Mouse (Mus musculus) intestine, embryonic 16.5 days (tissue): Measurements from ENCODE around the gene Olfr1016. TPM values are rescaled to one million over a fixed set of nuclear protein-coding genes. Genes with fewer than 3 reads are reported as not detected.

Experiments
- ATAC-seq: fragments of 200-750 bp; cut with Nextera tagmentation; 2 replicates; pipeline ENCODE4 v1.8.0; 2017; ENCODE audit warnings: moderate TSS enrichment, moderate library complexity
- H3K27ac ChIP-seq: fragments of 300-500 bp; sonication (generic); 2 replicates; pipeline ENCODE4 v1.5.1; 2014; ENCODE audit warnings: mild to moderate bottlenecking, low read length
- H3K27me3 ChIP-seq: fragments of 300-500 bp; sonication (generic); replicated peaks from 2 replicates; pipeline ENCODE4 v1.6.1; 2014; ENCODE audit warnings: low read length, control low read depth, mixed read lengths; ENCODE audit not compliant: control insufficient read depth, insufficient read depth
- H3K36me3 ChIP-seq: fragments of 300-500 bp; sonication (generic); 2 replicates; pipeline ENCODE4 v1.6.1; 2014; ENCODE audit warnings: low read length, control low read depth; ENCODE audit not compliant: control insufficient read depth, insufficient read depth
- H3K4me1 ChIP-seq: fragments of 300-500 bp; sonication (generic); 2 replicates; pipeline ENCODE4 v1.6.1; 2014; ENCODE audit warnings: low read length, control low read depth, mixed read lengths; ENCODE audit not compliant: control insufficient read depth, insufficient read depth
- H3K4me2 ChIP-seq: fragments of 300-500 bp; sonication (generic); 2 replicates; pipeline ENCODE4 v1.6.1; 2014; ENCODE audit warnings: low read depth, low read length, control low read depth
- H3K4me3 ChIP-seq: fragments of 300-500 bp; sonication (generic); 2 replicates; pipeline ENCODE4 v1.5.1; 2014; ENCODE audit warnings: mild to moderate bottlenecking, low read length
- H3K9ac ChIP-seq: fragments of 300-500 bp; sonication (generic); 2 replicates; pipeline ENCODE4 v1.6.1; 2014; ENCODE audit warnings: low read depth, low read length
- H3K9me3 ChIP-seq: fragments of 300-500 bp; sonication (generic); 2 replicates; pipeline ENCODE4 v1.6.1; 2016; ENCODE audit warnings: low read length, control low read depth; ENCODE audit not compliant: control insufficient read depth
- WGBS: fragments of 180-500 bp; shearing (Covaris S2); extraction: QIAGEN DNeasy Blood & Tissue Kit; methylation state at CpG from one replicate; pipeline ENCODE4 v1.1.7; 2014; 5-methylcytosine and 5-hydroxymethylcytosine counted together
- polyA plus RNA-seq: library from polyadenylated mRNA; unstranded; fragments of >200 nt; fragmentation: Nextera tagmentation; extraction: Ambion mirVana; gene quantifications from 2 replicates; pipeline ENCODE4 v1.2.1, GENCODE M21; 2015

Olfr1016 gene
- not detected in 2 replicates for polyA plus RNA-seq

GRCm38 (mm10) chr2:85802444-85802843 lies at the start of gene Olfr1016:
Gene Olfr1016, minus strand, starts transcription at chr2:85802544.
- no peaks in the 10 kb centered on the region for H3K36me3 ChIP-seq
- H3K9ac ChIP-seq = no peak within 1 kb of the TSS
- no peaks in the 10 kb centered on the region for H3K4me1 ChIP-seq
- H3K27me3 ChIP-seq = no peaks in the 10 kb centered on the region
- H3K27ac ChIP-seq = no peak within 1 kb of the TSS
- no peak within 1 kb of the TSS for H3K4me3 ChIP-seq
- ATAC-seq = no peak
- WGBS = 92% methylated on average over 2 of the region's 2 CpGs
- H3K9me3 ChIP-seq = no peaks in the 10 kb centered on the region
- no peak within 1 kb of the TSS for H3K4me2 ChIP-seq

GRCm38 (mm10) chr2:85846730-85847129 lies 44.4 kb upstream of the Olfr1016 start, which contains the start of gene Olfr1020:
Gene Olfr1020, plus strand, starts transcription at chr2:85847030.
- no peaks in the 10 kb centered on the region for H3K36me3 ChIP-seq
- no peak within 1 kb of the TSS for H3K27ac ChIP-seq
- H3K9me3 ChIP-seq = no peaks in the 10 kb centered on the region
- no peak within 1 kb of the TSS for H3K4me3 ChIP-seq
- ATAC-seq = no peak
- WGBS = 79% methylated on average over 1 of the region's 1 CpGs
- no peaks in the 10 kb centered on the region for H3K4me1 ChIP-seq
- H3K27me3 ChIP-seq = no peaks in the 10 kb centered on the region
- no peak within 1 kb of the TSS for H3K9ac ChIP-seq
- H3K4me2 ChIP-seq = no peak within 1 kb of the TSS

GRCm38 (mm10) chr2:85845383-85845782 lies 43.0 kb upstream of the Olfr1016 start, which contains the start of gene Olfr1019:
Gene Olfr1019, minus strand, starts transcription at chr2:85845483.
- ATAC-seq = no peak
- Histone ChIP-seq H3K36me3 (no peaks in the 10 kb centered on the region), H3K4me1 (no peaks in the 10 kb centered on the region), H3K9ac (no peak within 1 kb of the TSS), H3K27ac (no peak within 1 kb of the TSS), H3K4me3 (no peak within 1 kb of the TSS), H3K27me3 (no peaks in the 10 kb centered on the region), H3K9me3 (no peaks in the 10 kb centered on the region), H3K4me2 (no peak within 1 kb of the TSS)

GRCm38 (mm10) chr2:85818179-85818578 lies 15.8 kb upstream of the Olfr1016 start, which contains the start of gene Olfr1018:
Gene Olfr1018, plus strand, starts transcription at chr2:85818479.
- no peak for ATAC-seq
- Histone ChIP-seq H3K4me2 (no peak within 1 kb of the TSS), H3K9ac (no peak within 1 kb of the TSS), H3K9me3 (no peaks in the 10 kb centered on the region), H3K4me3 (no peak within 1 kb of the TSS), H3K36me3 (no peaks in the 10 kb centered on the region), H3K4me1 (no peaks in the 10 kb centered on the region), H3K27ac (no peak within 1 kb of the TSS), H3K27me3 (no peaks in the 10 kb centered on the region)

GRCm38 (mm10) chr2:85804501-85804900 lies 2.2 kb upstream of the Olfr1016 start:
- H3K9ac ChIP-seq = no peak overlapping the region
- no peaks in the 10 kb centered on the region for H3K4me1 ChIP-seq
- no peak overlapping the region for H3K4me2 ChIP-seq
- H3K36me3 ChIP-seq = no peaks in the 10 kb centered on the region
- no peak for ATAC-seq
- 85% methylated on average over 4 of the region's 4 CpGs for WGBS
- no peak overlapping the region for H3K27ac ChIP-seq
- no peak overlapping the region for H3K4me3 ChIP-seq
- H3K27me3 ChIP-seq = no peaks in the 10 kb centered on the region
- no peaks in the 10 kb centered on the region for H3K9me3 ChIP-seq

GRCm38 (mm10) chr2:85792331-85792730 lies 10.0 kb downstream of the Olfr1016 start:
- no peak for ATAC-seq
- no peaks in the 10 kb centered on the region for H3K9me3 ChIP-seq
- no peaks in the 10 kb centered on the region for H3K27me3 ChIP-seq
- WGBS = 53% methylated on average over 2 of the region's 2 CpGs
- no peak overlapping the region for H3K4me3 ChIP-seq
- no peak overlapping the region for H3K9ac ChIP-seq
- no peaks in the 10 kb centered on the region for H3K36me3 ChIP-seq
- H3K27ac ChIP-seq = no peak overlapping the region
- H3K4me2 ChIP-seq = no peak overlapping the region
- H3K4me1 ChIP-seq = no peaks in the 10 kb centered on the region

- Histone ChIP-seq H3K27ac (no peak within 1 kb of the TSS), H3K4me3 (no peak within 1 kb of the TSS), H3K9me3 (no peaks in the 10 kb centered on the region), H3K27me3 (no peaks in the 10 kb centered on the region), H3K4me1 (no peaks in the 10 kb centered on the region), H3K9ac (no peak within 1 kb of the TSS), H3K36me3 (no peaks in the 10 kb centered on the region), H3K4me2 (no peak within 1 kb of the TSS)
- ATAC-seq = no peak
Measured at GRCm38 (mm10) chr2:85781717-85782116, 20.6 kb downstream of the Olfr1016 start, which contains the start of gene Olfr1015. Gene Olfr1015, plus strand, starts transcription at chr2:85782017.

- H3K4me1 ChIP-seq = no peaks in the 10 kb centered on the region
- no peaks in the 10 kb centered on the region for H3K36me3 ChIP-seq
- no peak within 1 kb of the TSS for H3K9ac ChIP-seq
- no peak within 1 kb of the TSS for H3K27ac ChIP-seq
- H3K4me3 ChIP-seq = no peak within 1 kb of the TSS
- H3K27me3 ChIP-seq = no peaks in the 10 kb centered on the region
- no peak within 1 kb of the TSS for H3K4me2 ChIP-seq
- ATAC-seq = no peak
- no peaks in the 10 kb centered on the region for H3K9me3 ChIP-seq
Measured at GRCm38 (mm10) chr2:85772413-85772812, 29.9 kb downstream of the Olfr1016 start, which contains the start of gene Olfr1014. Gene Olfr1014, plus strand, starts transcription at chr2:85772713.

GRCm38 (mm10) chr2:85766798-85767197 lies 35.5 kb downstream of the Olfr1016 start, which contains the start of gene Olfr1013:
Gene Olfr1013, plus strand, starts transcription at chr2:85767098.
- no peak within 1 kb of the TSS for H3K9ac ChIP-seq
- H3K27me3 ChIP-seq = no peaks in the 10 kb centered on the region
- H3K4me3 ChIP-seq = no peak within 1 kb of the TSS
- no peaks in the 10 kb centered on the region for H3K4me1 ChIP-seq
- H3K9me3 ChIP-seq = no peaks in the 10 kb centered on the region
- no peaks in the 10 kb centered on the region for H3K36me3 ChIP-seq
- no peak within 1 kb of the TSS for H3K4me2 ChIP-seq
- H3K27ac ChIP-seq = no peak within 1 kb of the TSS
- no peak for ATAC-seq

- H3K9me3 ChIP-seq = no peaks in the 10 kb centered on the region
- H3K9ac ChIP-seq = no peak within 1 kb of the TSS
- no peaks in the 10 kb centered on the region for H3K4me1 ChIP-seq
- WGBS = 69% methylated on average over 1 of the region's 1 CpGs
- no peak within 1 kb of the TSS for H3K4me2 ChIP-seq
- H3K36me3 ChIP-seq = no peaks in the 10 kb centered on the region
- no peak within 1 kb of the TSS for H3K27ac ChIP-seq
- H3K4me3 ChIP-seq = no peak within 1 kb of the TSS
- no peak for ATAC-seq
- no peaks in the 10 kb centered on the region for H3K27me3 ChIP-seq
Measured at GRCm38 (mm10) chr2:85762666-85763065, 39.7 kb downstream of the Olfr1016 start, which contains the start of gene Olfr1012. Gene Olfr1012, minus strand, starts transcription at chr2:85762766.
